Mouse (Mus musculus) heart, embryonic 16.5 days (tissue): ENCODE results near the gene Exoc3l2. TPM values are rescaled to one million over a fixed set of nuclear protein-coding genes. Genes with fewer than 3 reads are reported as not detected.

Experiments
- ATAC-seq: fragments of 200-750 bp; cut with Nextera tagmentation; replicated peaks from 2 replicates; pipeline ENCODE4 v1.8.0; 2017; ENCODE audit warnings: moderate number of reproducible peaks; ENCODE audit not compliant: insufficient read depth, low FRiP score; ENCODE audit errors: extremely low read depth
- H3K27ac ChIP-seq: fragments of 300-500 bp; sonication (generic); 2 replicates; pipeline ENCODE4 v1.5.1; 2014; ENCODE audit warnings: mild to moderate bottlenecking, low read length, control low read depth, moderate library complexity
- H3K27me3 ChIP-seq: fragments of 300-500 bp; sonication (generic); 2 replicates; pipeline ENCODE4 v1.6.1; 2014; ENCODE audit warnings: low read length, mixed read lengths; ENCODE audit not compliant: control insufficient read depth, insufficient read depth
- H3K36me3 ChIP-seq: fragments of 300-500 bp; sonication (generic); 2 replicates; pipeline ENCODE4 v1.6.1; 2014; ENCODE audit not compliant: control insufficient read depth, insufficient read depth
- H3K4me1 ChIP-seq: fragments of 300-500 bp; sonication (generic); 2 replicates; pipeline ENCODE4 v1.6.1; 2014; ENCODE audit warnings: low read length, mixed read lengths; ENCODE audit not compliant: control insufficient read depth, insufficient read depth
- H3K4me2 ChIP-seq: fragments of 300-500 bp; sonication (generic); 2 replicates; pipeline ENCODE4 v1.6.1; 2014; ENCODE audit warnings: low read depth, mild to moderate bottlenecking, control low read depth, low read length
- H3K4me3 ChIP-seq: fragments of 300-500 bp; sonication (generic); 2 replicates; pipeline ENCODE4 v1.5.1; 2014; ENCODE audit warnings: mild to moderate bottlenecking, control low read depth, low read length
- H3K9ac ChIP-seq: fragments of 300-500 bp; sonication (generic); 2 replicates; pipeline ENCODE4 v1.6.1; 2014; ENCODE audit warnings: low read length, control low read depth
- H3K9me3 ChIP-seq: fragments of 300-500 bp; sonication (generic); replicated peaks from 2 replicates; pipeline ENCODE4 v1.6.1; 2016; ENCODE audit warnings: low read length; ENCODE audit not compliant: control insufficient read depth
- WGBS: fragments of 180-500 bp; shearing (Covaris S2); extraction: QIAGEN DNeasy Blood & Tissue Kit; methylation state at CpG from one replicate; pipeline ENCODE4 v1.1.7; 2014; 5-methylcytosine and 5-hydroxymethylcytosine counted together
- polyA plus RNA-seq: library from polyadenylated mRNA; unstranded; fragments of >200 nt; fragmentation: Nextera tagmentation; extraction: Ambion mirVana; gene quantifications from 2 replicates; pipeline ENCODE4 v1.2.1, GENCODE M21; 2015

Exoc3l2 gene
- polyA plus RNA-seq, 1 experiment from 2014 or later, result 0.59 TPM

GRCm38 (mm10) chr7:19532240-19532639 lies 69.1 kb downstream of the Exoc3l2 start:
- Histone ChIP-seq H3K4me1 (peaks cover 7% of the 10 kb centered on the region; the same call in 1 of the 2 replicates), H3K9ac (no peak overlapping the region), H3K36me3 (peaks cover 41% of the 10 kb centered on the region), H3K27me3 (no peaks in the 10 kb centered on the region), H3K27ac (no peak overlapping the region), H3K4me3 (no peak overlapping the region), H3K4me2 (no peak overlapping the region), H3K9me3 (no peaks in the 10 kb centered on the region)
- WGBS, result 82% methylated on average over 14 of the region's 14 CpGs
- peak; percentile 28; the same call in 1 of the 2 replicates for ATAC-seq

GRCm38 (mm10) chr7:19534676-19535075 lies 71.5 kb downstream of the Exoc3l2 start:
- Histone ChIP-seq H3K27ac (no peak overlapping the region), H3K4me3 (no peak overlapping the region), H3K9ac (no peak overlapping the region), H3K4me2 (no peak overlapping the region), H3K27me3 (no peaks in the 10 kb centered on the region), H3K9me3 (no peaks in the 10 kb centered on the region), H3K4me1 (peaks cover 7% of the 10 kb centered on the region; the same call in 1 of the 2 replicates), H3K36me3 (peaks cover 38% of the 10 kb centered on the region)
- 91% methylated on average over 10 of the region's 10 CpGs for WGBS
- no peak for ATAC-seq

- Histone ChIP-seq H3K9me3 (no peaks in the 10 kb centered on the region), H3K4me2 (no peak overlapping the region), H3K9ac (no peak overlapping the region), H3K4me3 (no peak overlapping the region), H3K4me1 (peaks cover 45% of the 10 kb centered on the region), H3K27ac (no peak overlapping the region), H3K27me3 (no peaks in the 10 kb centered on the region), H3K36me3 (0 out of 2 replicates have a peak, but pooled peaks cover 3% of the 10 kb centered on the region)
- ATAC-seq, result no peak
- WGBS, result 77% methylated on average over 2 of the region's 2 CpGs
These were observed 77.8 kb downstream of the Exoc3l2 start for GRCm38 (mm10) chr7:19540771-19541566.

GRCm38 (mm10) chr7:19541681-19542154 lies 78.6 kb downstream of the Exoc3l2 start:
- 74% methylated on average over 7 of the region's 7 CpGs for WGBS

GRCm38 (mm10) chr7:19542155-19542691 lies 79.1 kb downstream of the Exoc3l2 start:
- peak; percentile 78 for ATAC-seq
- Histone ChIP-seq H3K4me3 (no peak overlapping the region), H3K9ac (peak overlapping the region; percentile 18; the same call in 1 of the 2 replicates), H3K27ac (peak overlapping the region; percentile 63), H3K9me3 (no peaks in the 10 kb centered on the region), H3K36me3 (0 out of 2 replicates have a peak, but pooled peaks cover 3% of the 10 kb centered on the region), H3K27me3 (no peaks in the 10 kb centered on the region), H3K4me1 (peaks cover 45% of the 10 kb centered on the region), H3K4me2 (no peak overlapping the region)
- WGBS, result 57% methylated on average over 8 of the region's 8 CpGs

More at GRCm38 (mm10) chr7:19541681-19542154, 78.6 kb downstream of the Exoc3l2 start:
- Histone ChIP-seq H3K4me3 (no peak overlapping the region), H3K9ac (no peak overlapping the region), H3K36me3 (0 out of 2 replicates have a peak, but pooled peaks cover 3% of the 10 kb centered on the region), H3K9me3 (no peaks in the 10 kb centered on the region), H3K4me2 (no peak overlapping the region), H3K27me3 (no peaks in the 10 kb centered on the region), H3K4me1 (peaks cover 49% of the 10 kb centered on the region), H3K27ac (0 out of 2 replicates have a peak overlapping the region, but pooled peaks have one; percentile 24)
- no peak for ATAC-seq

- WGBS, result 36% methylated on average over 6 of the region's 6 CpGs
- ATAC-seq, result no peak
- Histone ChIP-seq H3K4me1 (peaks cover 45% of the 10 kb centered on the region), H3K4me3 (no peak overlapping the region), H3K27me3 (no peaks in the 10 kb centered on the region), H3K9me3 (no peaks in the 10 kb centered on the region), H3K36me3 (0 out of 2 replicates have a peak, but pooled peaks cover under 1% of the 10 kb centered on the region), H3K27ac (no peak overlapping the region), H3K4me2 (no peak overlapping the region), H3K9ac (no peak overlapping the region)
These were observed 80.5 kb downstream of the Exoc3l2 start for GRCm38 (mm10) chr7:19543584-19543983.

GRCm38 (mm10) chr7:19546007-19546406 lies 82.9 kb downstream of the Exoc3l2 start:
- H3K27ac ChIP-seq, result no peak overlapping the region
- no peak overlapping the region for H3K4me3 ChIP-seq
- 24% methylated on average over 3 of the region's 3 CpGs for WGBS
- H3K36me3 ChIP-seq, result no peaks in the 10 kb centered on the region
- no peak overlapping the region for H3K4me2 ChIP-seq
- peaks cover 45% of the 10 kb centered on the region for H3K4me1 ChIP-seq
- H3K27me3 ChIP-seq, result no peaks in the 10 kb centered on the region
- ATAC-seq, result peak; percentile 28; the same call in 1 of the 2 replicates
- no peaks in the 10 kb centered on the region for H3K9me3 ChIP-seq
- H3K9ac ChIP-seq, result no peak overlapping the region
